Mouse (Mus musculus) erythroblast, embryonic 14.5 days (primary cell): ENCODE data around the gene Yipf2.

Experiments used
- GATA1 ChIP-seq: IDR thresholded peaks from 2 replicates; pipeline ENCODE4 v1.6.1; 2012; ENCODE audit warnings: low read length, inconsistent platforms, mixed read lengths
- TAL1 ChIP-seq: IDR thresholded peaks from 3 replicates; pipeline ENCODE4 v1.6.1; 2012; ENCODE audit warnings: low read length, inconsistent platforms, mixed read lengths

- no peak for TF ChIP-seq GATA1
- TF ChIP-seq TAL1: no peak
Observed at GRCm38 (mm10) chr9:21615617-21616231, 23.1 kb upstream of the Yipf2 start, which contains the start of gene Smarca4.
